Mouse (Mus musculus): Measurements from ENCODE around the gene Med24.
A peak's percentile ranks its signal among the peaks of the same experiment; 100 is the strongest.
"Not testable (repeated sequence)": the region's sequence is repeated elsewhere in the genome, so short reads cannot be mapped to it uniquely, and the experiment has no call there.

The Med24 gene

GRCm38 (mm10) chr11:98693746-98694145 lies 35.5 kb downstream of the Med24 start:
- peak in 1 of 2 experiments; percentile 22 for DNase-seq (ENCODE audit: low spot score in 2 of 2)

GRCm38 (mm10) chr11:98693201-98693600 lies 36.0 kb downstream of the Med24 start:
- peak in 1 of 2 experiments; percentile 27 for DNase-seq (ENCODE audit: low spot score in 2 of 2)

GRCm38 (mm10) chr11:98688009-98688408 lies 41.2 kb downstream of the Med24 start:
- DNase-seq (ENCODE audit: low spot score in 2 of 2): no peak

GRCm38 (mm10) chr11:98686976-98687375 lies 42.3 kb downstream of the Med24 start:
- no peak for DNase-seq (ENCODE audit: low spot score in 2 of 2)

GRCm38 (mm10) chr11:98685642-98686041 lies 43.6 kb downstream of the Med24 start:
- no peak for DNase-seq (ENCODE audit: low spot score in 2 of 2)

GRCm38 (mm10) chr11:98682811-98683210 lies 46.4 kb downstream of the Med24 start:
- DNase-seq (ENCODE audit: low spot score in 2 of 2): no peak

GRCm38 (mm10) chr11:98681786-98682745 lies 47.2 kb downstream of the Med24 start, which contains the start of gene Psmd3:
Gene Psmd3, plus strand, starts transcription at chr11:98682554.
- peak; percentile 97 to 98 for DNase-seq (ENCODE audit: low spot score in 2 of 2)

- DNase-seq (ENCODE audit: low spot score in 2 of 2): no peak
Observed at GRCm38 (mm10) chr11:98681186-98681585, 48.0 kb downstream of the Med24 start.

GRCm38 (mm10) chr11:98680595-98680994 lies 48.6 kb downstream of the Med24 start:
- not testable (repeated sequence) for DNase-seq (ENCODE audit: low spot score in 2 of 2)

GRCm38 (mm10) chr11:98680023-98680422 lies 49.2 kb downstream of the Med24 start:
- no peak for DNase-seq (ENCODE audit: low spot score in 2 of 2)

GRCm38 (mm10) chr11:98675829-98676363 lies 53.3 kb downstream of the Med24 start:
- no peak for DNase-seq (ENCODE audit: low spot score in 2 of 2)

- DNase-seq (ENCODE audit: low spot score in 2 of 2): peak in 1 of 2 experiments; percentile 55
Observed at GRCm38 (mm10) chr11:98673136-98673535, 56.1 kb downstream of the Med24 start.

GRCm38 (mm10) chr11:98672482-98672881 lies 56.8 kb downstream of the Med24 start:
- DNase-seq (ENCODE audit: low spot score in 2 of 2): no peak

GRCm38 (mm10) chr11:98671857-98672256 lies 57.4 kb downstream of the Med24 start:
- DNase-seq (ENCODE audit: low spot score in 2 of 2): no peak

- no peak for DNase-seq (ENCODE audit: low spot score in 2 of 2)
Observed at GRCm38 (mm10) chr11:98671284-98671815, 57.9 kb downstream of the Med24 start.

- no peak for DNase-seq (ENCODE audit: low spot score in 2 of 2)
Observed at GRCm38 (mm10) chr11:98668984-98669383, 60.3 kb downstream of the Med24 start.

- no peak for DNase-seq (ENCODE audit: low spot score in 2 of 2)
Observed at GRCm38 (mm10) chr11:98664091-98664490, 65.1 kb downstream of the Med24 start, which contains the start of gene Gsdma. Gene Gsdma, plus strand, starts transcription at chr11:98664351.

GRCm38 (mm10) chr11:98660517-98660916 lies 68.7 kb downstream of the Med24 start:
- peak; percentile 76 to 82 for DNase-seq (ENCODE audit: low spot score in 2 of 2)

GRCm38 (mm10) chr11:98655076-98655475 lies 74.2 kb downstream of the Med24 start:
- not testable (repeated sequence) for DNase-seq (ENCODE audit: low spot score in 2 of 2)
